Mouse (Mus musculus): ENCODE data around the gene 1700030K09Rik. TPM values are rescaled to one million over a fixed set of nuclear protein-coding genes. Genes with fewer than 3 reads are reported as not detected.

The 1700030K09Rik gene
- polyA plus RNA-seq, 1 experiment from 2014 or later: 17.3 TPM

DNA sequence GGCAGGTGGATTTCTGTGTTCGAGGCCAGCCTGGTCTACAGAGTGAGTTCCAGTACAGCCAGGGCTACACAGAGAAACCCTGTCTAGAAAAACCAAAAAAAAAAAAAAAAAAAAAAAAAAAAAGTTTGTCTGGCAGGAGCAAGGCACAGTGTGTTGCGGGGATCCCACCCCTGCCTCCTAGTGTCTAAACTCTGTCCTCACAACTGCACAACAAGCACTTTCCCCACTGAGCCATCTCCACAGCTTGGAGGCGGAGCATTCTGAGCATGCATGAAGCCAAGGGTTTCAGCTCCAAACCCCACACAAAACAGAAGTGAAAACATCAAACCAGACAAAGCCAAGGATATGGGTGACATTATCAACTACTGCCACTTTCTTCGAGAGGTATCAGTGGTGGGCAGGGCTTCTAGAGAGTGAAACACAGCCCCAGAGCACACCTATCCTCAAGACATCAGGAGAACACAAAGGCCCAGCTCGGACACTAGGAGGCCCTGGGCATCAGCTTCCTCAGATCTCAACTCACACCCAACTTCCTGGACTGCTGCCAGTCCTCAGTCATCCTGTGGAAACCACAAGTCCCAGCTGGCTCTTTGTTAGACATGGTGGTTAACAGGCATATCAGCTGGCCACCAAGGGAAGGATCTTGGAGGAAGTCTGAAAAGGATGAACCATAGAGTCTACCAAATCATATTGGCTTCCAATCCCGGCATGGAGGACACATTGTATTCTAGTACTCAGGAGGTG is 41.9 kb downstream of the 1700030K09Rik start:
- Histone ChIP-seq H3K27ac (ENCODE audit: low read length) (peak overlapping the region; percentile 37; the same call in 1 of the 2 replicates), H3K36me3 (ENCODE audit: control insufficient read depth, insufficient read depth, low read length) (peaks cover 51% of the 10 kb centered on the region)
- WGBS: 69% methylated on average over 6 of the region's 6 CpGs

DNA sequence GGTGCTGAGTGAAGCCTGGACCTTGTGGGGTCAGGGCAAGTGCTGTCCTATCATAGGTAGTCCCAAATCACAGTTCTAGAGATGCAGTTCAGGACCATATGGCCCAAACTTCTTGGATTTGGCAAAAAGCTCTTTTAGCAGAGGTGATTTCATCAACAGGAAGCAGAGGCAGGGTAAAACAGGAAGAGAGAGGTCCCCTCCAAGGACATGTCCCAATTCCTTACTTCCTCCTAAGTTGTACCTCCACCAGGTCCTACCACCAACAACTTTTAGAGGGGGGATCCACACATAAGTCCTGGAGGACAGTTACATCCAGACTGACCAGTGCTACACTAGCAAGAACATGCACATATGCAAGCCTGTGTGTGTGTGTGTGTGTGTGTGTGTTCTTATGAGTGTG is 43.3 kb downstream of the 1700030K09Rik start:
- no peak overlapping the region for H3K27ac ChIP-seq (ENCODE audit: low read length)
- no peak overlapping the region for H3K4me3 ChIP-seq (ENCODE audit: low read length)
- H3K9me3 ChIP-seq (ENCODE audit: control insufficient read depth, low read length): no peaks in the 10 kb centered on the region
- H3K27me3 ChIP-seq (ENCODE audit: control insufficient read depth, insufficient read depth, low read depth, low read length): no peaks in the 10 kb centered on the region
- peaks cover 19% of the 10 kb centered on the region for H3K4me1 ChIP-seq (replicated peaks; ENCODE audit: control insufficient read depth, insufficient read depth, low read length)
- H3K36me3 ChIP-seq (ENCODE audit: control insufficient read depth, insufficient read depth, low read length): peaks cover 48% of the 10 kb centered on the region
- ATAC-seq (ENCODE audit: low read depth): no peak
- no peak overlapping the region for H3K4me2 ChIP-seq (ENCODE audit: low read depth, low read length)
- H3K9ac ChIP-seq (ENCODE audit: low read length): no peak overlapping the region

More for the DNA sequence above, 41.9 kb downstream of the 1700030K09Rik start:
- Histone ChIP-seq H3K27me3 (ENCODE audit: control insufficient read depth, insufficient read depth, low read depth, low read length) (no peaks in the 10 kb centered on the region), H3K9me3 (ENCODE audit: control insufficient read depth, low read length) (no peaks in the 10 kb centered on the region), H3K4me2 (ENCODE audit: low read depth, low read length) (no peak overlapping the region), H3K4me1 (replicated peaks; ENCODE audit: control insufficient read depth, insufficient read depth, low read length) (peaks cover 8% of the 10 kb centered on the region; the same call in 1 of the 2 replicates), H3K4me3 (ENCODE audit: low read length) (no peak overlapping the region), H3K9ac (ENCODE audit: low read length) (no peak overlapping the region)
- peak; percentile 81 for ATAC-seq (ENCODE audit: low read depth)

DNA sequence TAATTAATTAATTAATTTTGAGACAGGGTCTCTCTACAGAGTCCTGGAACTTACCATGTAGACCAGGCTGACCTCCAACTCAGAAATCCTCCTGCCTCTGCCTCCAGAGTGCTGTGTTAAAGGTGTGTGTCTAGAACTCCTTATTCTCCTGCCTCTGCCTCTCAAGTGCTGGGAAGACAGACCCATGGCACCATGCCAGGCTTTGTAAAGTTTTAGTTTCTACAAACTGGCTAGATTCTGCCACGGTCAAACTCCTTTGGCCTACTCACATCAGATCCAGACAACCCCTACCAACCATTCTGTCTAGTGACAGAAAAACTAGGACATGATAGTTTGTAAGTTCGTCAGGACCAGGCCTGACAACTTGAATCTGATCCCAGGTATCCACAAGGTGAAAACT is 47.3 kb downstream of the 1700030K09Rik start:
- Histone ChIP-seq H3K27ac (ENCODE audit: low read length) (no peak overlapping the region), H3K9me3 (ENCODE audit: control insufficient read depth, low read length) (no peaks in the 10 kb centered on the region), H3K9ac (ENCODE audit: low read length) (peak overlapping the region; percentile 90; the same call in 1 of the 2 replicates), H3K27me3 (ENCODE audit: control insufficient read depth, insufficient read depth, low read depth, low read length) (no peaks in the 10 kb centered on the region), H3K4me3 (ENCODE audit: low read length) (peak overlapping the region; percentile 96), H3K4me2 (ENCODE audit: low read depth, low read length) (peak overlapping the region; percentile 82), H3K4me1 (replicated peaks; ENCODE audit: control insufficient read depth, insufficient read depth, low read length) (peaks cover 24% of the 10 kb centered on the region), H3K36me3 (ENCODE audit: control insufficient read depth, insufficient read depth, low read length) (peaks cover 34% of the 10 kb centered on the region)
- WGBS: 66% methylated on average over 2 of the region's 2 CpGs
- ATAC-seq (ENCODE audit: low read depth): no peak

DNA sequence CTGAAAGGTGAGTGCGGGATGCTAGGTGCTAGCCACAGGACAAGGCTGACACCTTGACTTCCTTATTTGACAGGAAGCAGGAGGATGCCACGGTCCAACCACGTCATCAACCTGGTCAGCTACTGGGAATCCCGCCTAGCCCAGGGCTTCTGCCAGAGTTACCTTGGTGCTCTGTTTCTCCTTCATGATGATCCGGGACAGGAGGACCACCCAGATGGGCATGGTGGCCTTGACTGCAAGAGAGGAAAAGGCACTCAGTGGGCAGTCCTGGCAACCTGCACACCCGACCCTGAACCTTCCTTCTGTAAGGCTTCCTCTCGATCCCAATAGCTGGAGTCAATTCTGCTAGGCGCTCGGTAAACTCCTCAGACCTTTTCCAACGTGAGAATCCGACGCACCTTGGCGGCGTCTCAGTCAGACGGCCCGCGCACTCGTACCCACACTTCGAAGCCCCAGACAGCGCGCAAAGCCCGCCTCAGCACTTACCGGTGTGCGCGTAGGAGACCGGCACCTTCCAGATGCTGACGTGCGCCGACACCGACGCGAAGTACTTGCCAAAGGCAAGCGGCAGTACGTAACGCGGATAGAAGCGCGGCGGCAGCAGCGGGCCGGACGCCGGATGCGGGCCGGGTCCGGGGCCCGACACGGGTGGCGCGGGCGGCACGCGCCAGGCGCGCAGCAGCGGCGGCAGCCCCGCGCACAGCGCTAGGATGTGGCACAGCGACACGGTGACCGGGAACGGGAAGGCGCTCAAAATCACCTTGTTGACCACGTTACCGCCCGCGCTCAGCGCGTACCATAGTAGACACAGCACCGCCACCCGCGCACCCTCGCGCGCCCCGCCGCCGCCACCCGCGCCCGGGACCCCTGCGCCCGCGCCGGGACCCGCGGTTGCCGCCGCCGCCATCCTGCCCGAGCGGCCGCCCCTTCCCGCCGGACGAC is 48.3 kb downstream of the 1700030K09Rik start, which contains the start of gene Slc35e1:
Slc35e1 (minus strand) TSS at position 935 of the 942 bp plus-strand sequence.
- WGBS: under 1% methylated on average over 72 of the region's 98 CpGs
- H3K4me3 ChIP-seq (ENCODE audit: low read length): peak within 1 kb of the TSS; percentile 96
- no peaks in the 10 kb centered on the region for H3K27me3 ChIP-seq (ENCODE audit: control insufficient read depth, insufficient read depth, low read depth, low read length)
- peak within 1 kb of the TSS; percentile 82 for H3K4me2 ChIP-seq (ENCODE audit: low read depth, low read length)
- H3K9me3 ChIP-seq (ENCODE audit: control insufficient read depth, low read length): no peaks in the 10 kb centered on the region
- peak; percentile 43; the same call in 1 of the 2 replicates for ATAC-seq (ENCODE audit: low read depth)
- peak within 1 kb of the TSS; percentile 83 for H3K27ac ChIP-seq (ENCODE audit: low read length)
- peak within 1 kb of the TSS; percentile 90 for H3K9ac ChIP-seq (ENCODE audit: low read length)
- peaks cover 33% of the 10 kb centered on the region for H3K36me3 ChIP-seq (ENCODE audit: control insufficient read depth, insufficient read depth, low read length)
- peaks cover 22% of the 10 kb centered on the region for H3K4me1 ChIP-seq (replicated peaks; ENCODE audit: control insufficient read depth, insufficient read depth, low read length)

DNA sequence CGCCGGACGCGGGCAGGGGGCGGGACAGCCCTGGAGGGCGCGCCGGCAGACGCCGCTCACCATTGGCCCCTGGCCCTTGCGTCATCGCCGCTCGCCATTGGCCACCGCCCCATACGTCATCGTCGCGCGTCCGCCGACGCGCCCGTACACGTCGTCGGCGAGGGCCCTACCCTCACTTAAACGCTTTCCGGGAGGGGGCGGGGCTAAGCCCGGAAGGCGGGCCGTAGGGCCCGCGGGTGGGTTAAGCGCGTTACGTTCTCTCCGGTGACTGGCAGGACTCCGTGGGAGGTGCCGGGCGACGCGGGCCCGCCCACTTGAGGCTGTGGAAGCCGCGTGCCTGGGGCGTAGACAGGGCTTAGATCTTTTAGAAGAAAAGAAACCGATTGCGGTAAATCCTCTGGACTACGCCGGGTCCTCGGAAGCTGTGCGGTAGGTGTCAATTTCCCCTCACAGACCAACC is 49.0 kb downstream of the 1700030K09Rik start:
- peaks cover 22% of the 10 kb centered on the region for H3K4me1 ChIP-seq (replicated peaks; ENCODE audit: control insufficient read depth, insufficient read depth, low read length)
- WGBS: under 1% methylated on average over 51 of the region's 56 CpGs
- no peaks in the 10 kb centered on the region for H3K9me3 ChIP-seq (ENCODE audit: control insufficient read depth, low read length)
- peak overlapping the region; percentile 96 for H3K4me3 ChIP-seq (ENCODE audit: low read length)
- peak overlapping the region; percentile 90 for H3K9ac ChIP-seq (ENCODE audit: low read length)
- H3K36me3 ChIP-seq (ENCODE audit: control insufficient read depth, insufficient read depth, low read length): peaks cover 33% of the 10 kb centered on the region
- peak; percentile 99 for ATAC-seq (ENCODE audit: low read depth)
- peak overlapping the region; percentile 60 for H3K27ac ChIP-seq (ENCODE audit: low read length)
- H3K27me3 ChIP-seq (ENCODE audit: control insufficient read depth, insufficient read depth, low read depth, low read length): no peaks in the 10 kb centered on the region
- H3K4me2 ChIP-seq (ENCODE audit: low read depth, low read length): peak overlapping the region; percentile 75

DNA sequence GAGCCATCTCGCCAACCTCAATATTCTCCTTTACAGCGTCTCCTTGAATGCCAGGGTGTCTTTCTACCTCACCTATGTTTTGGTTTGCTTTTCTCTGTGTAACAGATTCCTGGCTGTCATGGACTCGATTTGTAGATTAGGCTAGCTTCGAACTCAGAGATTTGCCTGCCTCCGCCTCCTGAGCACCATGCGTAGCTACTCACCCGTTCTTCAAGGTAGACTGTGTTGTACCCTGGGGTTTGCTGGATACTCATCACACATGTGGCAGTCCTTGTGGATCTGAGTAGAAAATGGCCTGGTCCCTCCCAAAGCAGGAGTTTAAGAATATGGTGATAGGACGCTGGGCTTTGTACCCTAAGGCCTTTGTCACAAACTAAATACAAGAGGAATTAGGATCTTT is 49.7 kb downstream of the 1700030K09Rik start:
- WGBS: 9% methylated on average over 8 of the region's 8 CpGs
- peaks cover 22% of the 10 kb centered on the region for H3K4me1 ChIP-seq (replicated peaks; ENCODE audit: control insufficient read depth, insufficient read depth, low read length)
- H3K9ac ChIP-seq (ENCODE audit: low read length): peak overlapping the region; percentile 65
- H3K9me3 ChIP-seq (ENCODE audit: control insufficient read depth, low read length): no peaks in the 10 kb centered on the region
- no peaks in the 10 kb centered on the region for H3K27me3 ChIP-seq (ENCODE audit: control insufficient read depth, insufficient read depth, low read depth, low read length)
- no peak for ATAC-seq (ENCODE audit: low read depth)
- peaks cover 27% of the 10 kb centered on the region for H3K36me3 ChIP-seq (ENCODE audit: control insufficient read depth, insufficient read depth, low read length)
- peak overlapping the region; percentile 75 for H3K4me2 ChIP-seq (ENCODE audit: low read depth, low read length)
- peak overlapping the region; percentile 60 for H3K27ac ChIP-seq (ENCODE audit: low read length)
- H3K4me3 ChIP-seq (ENCODE audit: low read length): peak overlapping the region; percentile 96

DNA sequence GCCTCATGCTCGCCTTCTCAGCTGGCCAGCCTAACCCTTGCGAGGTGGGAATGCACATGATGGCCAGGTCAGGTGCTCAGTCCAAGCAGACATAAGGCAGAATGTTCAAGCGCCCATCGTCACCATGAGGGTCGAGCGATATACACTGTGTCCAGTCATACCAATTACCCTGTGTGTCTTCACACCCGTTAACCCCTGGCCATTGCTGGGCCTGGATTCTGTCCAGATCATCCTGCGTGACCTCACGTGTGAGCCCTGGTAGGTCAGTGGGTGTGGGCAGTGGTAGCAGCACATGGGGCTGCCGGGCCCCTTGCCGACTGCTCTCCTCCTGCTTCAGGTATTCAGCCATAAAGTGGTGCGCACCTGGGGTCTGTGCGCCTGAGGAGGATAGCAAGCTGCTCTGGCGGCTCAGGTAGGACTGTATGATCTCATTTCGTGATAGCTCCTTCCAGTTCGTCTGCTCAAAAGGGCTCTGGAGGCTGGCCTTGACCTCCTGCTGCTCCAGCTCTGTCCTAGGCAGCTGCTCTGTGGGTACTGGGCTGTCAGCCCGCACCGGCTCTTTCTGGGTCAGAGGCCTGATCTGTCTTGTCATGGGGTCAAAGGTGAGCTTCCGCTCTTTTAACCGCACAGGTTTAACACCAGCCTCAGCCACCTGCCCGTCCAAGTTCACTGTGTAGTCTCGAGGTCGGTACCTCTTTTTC is 51.9 kb downstream of the 1700030K09Rik start:
- no peak overlapping the region for H3K9ac ChIP-seq (ENCODE audit: low read length)
- H3K27me3 ChIP-seq (ENCODE audit: control insufficient read depth, insufficient read depth, low read depth, low read length): no peaks in the 10 kb centered on the region
- H3K27ac ChIP-seq (ENCODE audit: low read length): no peak overlapping the region
- no peak overlapping the region for H3K4me2 ChIP-seq (ENCODE audit: low read depth, low read length)
- H3K4me3 ChIP-seq (ENCODE audit: low read length): no peak overlapping the region
- H3K4me1 ChIP-seq (replicated peaks; ENCODE audit: control insufficient read depth, insufficient read depth, low read length): peaks cover 17% of the 10 kb centered on the region
- no peaks in the 10 kb centered on the region for H3K9me3 ChIP-seq (ENCODE audit: control insufficient read depth, low read length)
- WGBS: 89% methylated on average over 23 of the region's 23 CpGs
- ATAC-seq (ENCODE audit: low read depth): no peak
- H3K36me3 ChIP-seq (ENCODE audit: control insufficient read depth, insufficient read depth, low read length): peaks cover 21% of the 10 kb centered on the region

DNA sequence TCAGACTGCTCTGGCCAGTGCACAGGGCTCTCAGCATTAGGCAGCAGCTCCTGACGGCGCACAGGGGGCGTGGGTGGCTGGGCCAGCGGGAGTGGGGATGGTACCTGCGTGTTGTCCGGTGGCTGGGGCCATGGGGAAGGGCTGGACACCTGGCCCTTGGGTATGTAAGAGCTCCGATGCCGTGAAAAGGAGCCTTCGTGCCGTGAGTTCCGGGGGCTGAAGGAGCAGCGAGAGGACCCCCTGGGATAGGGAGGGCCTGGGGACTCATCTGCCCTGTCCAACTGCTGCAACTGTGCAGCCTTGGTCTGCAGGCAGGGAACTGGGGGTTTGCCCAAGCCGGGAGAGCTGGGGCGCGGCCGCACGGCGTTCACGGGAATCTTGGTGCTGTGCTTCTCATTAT is 52.5 kb downstream of the 1700030K09Rik start:
- peaks cover 19% of the 10 kb centered on the region for H3K36me3 ChIP-seq (ENCODE audit: control insufficient read depth, insufficient read depth, low read length)
- no peak for ATAC-seq (ENCODE audit: low read depth)
- 89% methylated on average over 19 of the region's 19 CpGs for WGBS
- no peak overlapping the region for H3K9ac ChIP-seq (ENCODE audit: low read length)
- no peaks in the 10 kb centered on the region for H3K27me3 ChIP-seq (ENCODE audit: control insufficient read depth, insufficient read depth, low read depth, low read length)
- H3K27ac ChIP-seq (ENCODE audit: low read length): no peak overlapping the region
- H3K4me3 ChIP-seq (ENCODE audit: low read length): no peak overlapping the region
- peaks cover 11% of the 10 kb centered on the region for H3K4me1 ChIP-seq (replicated peaks; ENCODE audit: control insufficient read depth, insufficient read depth, low read length)
- H3K4me2 ChIP-seq (ENCODE audit: low read depth, low read length): no peak overlapping the region
- H3K9me3 ChIP-seq (ENCODE audit: control insufficient read depth, low read length): no peaks in the 10 kb centered on the region
